Mouse (Mus musculus) liver, adult 2 months (tissue): Measurements from ENCODE around the gene Ankrd11.
"Not testable (repeated sequence)": the region's sequence is repeated elsewhere in the genome, so short reads cannot be mapped to it uniquely, and the experiment has no call there.

Source experiments
- CTCF ChIP-seq: fragments of 200-500 bp; IDR thresholded peaks from 2 replicates; pipeline ENCODE4 v1.5.1; 2011; ENCODE audit warnings: low read depth, low read length, control low read depth
- POLR2A ChIP-seq: fragments of 200-500 bp; IDR thresholded peaks from 2 replicates; pipeline ENCODE4 v1.6.1; 2011; ENCODE audit warnings: low read length, control low read depth; ENCODE audit not compliant: insufficient read depth; ENCODE audit errors: extremely low read depth

DNA sequence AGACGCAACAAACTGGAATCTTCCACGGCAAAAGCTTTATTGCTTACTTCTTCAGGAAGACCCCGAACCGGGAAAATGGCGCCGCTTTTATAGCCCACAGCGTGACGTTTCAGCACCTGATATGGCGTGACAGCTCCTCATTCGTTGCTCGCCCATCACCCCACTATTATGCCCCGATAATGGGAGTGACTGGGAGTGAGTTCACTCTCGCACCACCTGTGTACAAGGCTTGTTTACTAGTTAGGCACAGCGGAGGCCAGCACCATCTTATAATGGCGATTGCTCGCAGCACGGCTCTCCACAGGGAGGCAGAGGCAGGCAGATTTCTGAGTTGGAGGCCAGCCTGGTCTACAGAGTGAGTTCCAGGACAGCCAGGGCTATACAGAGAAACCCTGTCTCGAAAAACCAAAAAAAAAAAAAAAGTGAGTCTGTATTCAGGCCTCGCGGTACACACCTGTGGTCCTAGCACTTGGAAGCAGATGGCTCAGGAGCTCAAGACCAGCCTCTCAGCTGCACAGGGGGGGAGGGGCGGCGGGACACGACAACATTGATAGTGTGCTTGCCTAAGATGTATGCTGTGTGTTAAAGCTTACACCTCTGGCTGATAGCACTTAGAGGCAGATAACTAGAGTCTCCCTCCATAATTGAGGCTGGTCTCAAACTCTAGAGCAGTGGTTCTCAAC is 2.8 kb upstream of the Ankrd11 start:
- not testable (repeated sequence) for TF ChIP-seq POLR2A, CTCF
